Mouse (Mus musculus): ENCODE measurements around the gene Micu1. TPM values are rescaled to one million over a fixed set of nuclear protein-coding genes. Genes with fewer than 3 reads are reported as not detected.
"Not testable (repeated sequence)": the region's sequence is repeated elsewhere in the genome, so short reads cannot be mapped to it uniquely, and the experiment has no call there.

Micu1 gene
- 10 to 100 TPM; 48.7 to 53.6 TPM for total RNA-seq (2021)
- long read RNA-seq, experiment 1, partial matches to known transcripts = 10 of 15 reads
- long read RNA-seq, experiment 1, other reads (novel, unspliced or antisense) = 2 of 15 reads
- long read RNA-seq, experiment 2, partial matches to known transcripts = 10 of 17 reads
- long read RNA-seq, experiment 2, other reads (novel, unspliced or antisense) = 3 of 17 reads

DNA sequence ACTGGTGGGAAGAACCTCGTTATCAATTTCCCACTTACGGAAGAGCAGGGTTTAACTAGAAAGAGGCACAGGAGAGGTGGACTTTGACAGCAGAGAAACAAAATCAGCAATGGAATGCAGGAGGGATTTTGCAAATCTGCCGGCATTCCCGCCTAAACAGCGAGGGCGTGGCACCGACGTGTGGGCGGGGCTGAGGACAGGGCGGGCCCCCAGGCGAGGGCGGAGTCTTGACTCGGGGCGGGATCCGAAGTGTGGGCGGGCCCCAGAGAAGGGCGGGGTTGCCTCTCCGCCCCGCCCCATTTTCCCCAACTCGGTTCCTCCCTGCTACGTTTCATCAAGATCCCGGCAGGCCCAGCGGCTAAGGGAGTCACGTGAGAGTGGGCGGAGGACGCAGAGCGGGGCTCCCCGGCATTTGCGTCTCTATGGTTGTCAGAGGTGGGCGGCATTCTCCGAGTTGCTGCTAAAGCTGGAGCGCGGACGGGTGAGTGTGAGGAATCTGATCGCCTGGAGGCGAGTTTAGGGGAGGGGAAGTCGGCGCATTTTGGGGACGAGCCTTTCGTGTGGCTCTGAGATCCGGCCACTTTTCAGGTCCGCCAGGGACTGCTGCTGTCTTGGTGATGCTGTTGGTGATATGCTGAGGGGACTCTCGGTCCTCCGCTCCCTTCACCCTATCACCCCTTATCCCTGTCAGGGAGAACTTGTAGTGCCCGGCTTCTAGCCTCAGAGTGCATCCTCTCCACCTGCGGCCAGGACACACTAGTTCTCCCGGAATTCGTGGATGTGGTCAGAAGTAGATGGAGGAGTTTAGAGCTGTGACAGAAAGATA is at the start of gene Micu1:
Micu1 (plus strand) TSS at position 271 of the 826 bp plus-strand sequence.
- peak; percentile 94 for DNase-seq

DNA sequence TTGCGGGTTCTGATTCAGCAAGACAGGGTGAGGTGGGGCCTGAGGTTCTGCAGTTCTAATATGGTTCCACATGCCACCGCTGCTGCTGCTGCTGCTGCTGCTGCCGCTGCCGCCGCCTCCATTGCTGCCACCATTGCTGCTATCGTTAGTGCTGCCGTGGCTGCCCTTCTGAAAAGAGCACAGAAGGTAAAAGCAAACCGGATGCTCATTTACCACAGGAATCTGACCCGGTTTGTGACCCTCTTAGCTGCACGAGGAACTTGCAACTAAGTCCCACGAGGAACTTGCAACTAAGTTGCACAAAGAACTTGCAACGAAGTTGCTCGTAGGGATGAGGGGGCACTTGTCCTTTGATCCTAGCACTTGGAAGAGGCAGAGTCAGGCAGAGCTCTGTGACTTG is 45.5 kb upstream of the Micu1 start:
- no peak for DNase-seq

DNA sequence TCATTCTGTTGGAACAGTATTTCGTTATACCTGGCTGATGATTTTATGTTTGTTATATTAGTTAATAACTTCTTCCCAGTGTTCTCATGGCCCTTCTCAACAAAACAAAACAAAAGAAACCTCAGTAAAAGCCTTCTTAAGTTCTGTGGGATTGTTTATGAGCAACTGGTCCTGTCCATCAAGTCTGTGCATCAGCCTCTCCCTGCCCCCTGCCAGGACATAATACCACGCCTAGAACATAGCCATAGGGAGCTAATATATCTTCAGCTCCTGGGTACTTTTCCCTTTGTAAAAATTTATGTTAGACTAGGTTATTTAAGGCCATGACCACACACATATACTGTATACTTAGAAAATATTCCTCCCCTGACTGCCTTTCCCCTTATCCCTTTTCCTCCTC is 37.5 kb upstream of the Micu1 start:
- no peak for DNase-seq

DNA sequence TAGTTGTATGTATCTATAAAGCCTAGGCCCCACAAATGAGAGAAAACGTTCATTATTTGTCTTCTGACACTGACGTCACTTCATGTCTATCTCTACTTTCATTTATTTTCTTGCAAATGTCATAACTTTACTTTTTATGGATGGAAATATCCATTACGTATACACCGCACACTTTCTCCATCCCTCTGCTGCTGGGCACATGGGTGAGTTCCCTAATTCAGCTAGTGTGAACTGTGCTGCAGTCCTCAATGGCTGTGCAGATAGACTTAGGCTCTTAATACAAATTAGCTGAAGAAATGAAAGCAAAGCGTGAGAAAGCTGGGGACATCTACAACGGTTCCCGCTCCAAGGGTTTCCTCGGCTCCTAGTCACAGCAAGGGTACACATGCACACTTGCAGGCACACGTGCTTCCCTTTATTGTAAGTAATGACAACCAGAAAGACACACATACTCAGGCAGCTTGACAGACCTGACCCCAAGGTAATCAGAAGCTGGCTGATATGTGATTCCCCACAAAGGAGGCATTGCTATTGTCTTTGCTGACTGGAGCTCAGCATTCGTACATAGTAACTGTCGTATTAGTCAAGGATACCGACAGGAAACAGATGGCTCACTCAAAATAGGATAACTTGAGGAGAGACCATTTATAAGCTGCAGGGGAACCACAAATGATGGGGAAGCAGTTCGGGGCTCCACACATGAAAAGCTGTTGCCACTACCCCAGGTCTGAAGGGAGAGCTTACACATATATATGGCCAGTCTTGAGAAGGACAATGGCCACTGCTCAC is 36.6 kb upstream of the Micu1 start:
- no peak for DNase-seq

DNA sequence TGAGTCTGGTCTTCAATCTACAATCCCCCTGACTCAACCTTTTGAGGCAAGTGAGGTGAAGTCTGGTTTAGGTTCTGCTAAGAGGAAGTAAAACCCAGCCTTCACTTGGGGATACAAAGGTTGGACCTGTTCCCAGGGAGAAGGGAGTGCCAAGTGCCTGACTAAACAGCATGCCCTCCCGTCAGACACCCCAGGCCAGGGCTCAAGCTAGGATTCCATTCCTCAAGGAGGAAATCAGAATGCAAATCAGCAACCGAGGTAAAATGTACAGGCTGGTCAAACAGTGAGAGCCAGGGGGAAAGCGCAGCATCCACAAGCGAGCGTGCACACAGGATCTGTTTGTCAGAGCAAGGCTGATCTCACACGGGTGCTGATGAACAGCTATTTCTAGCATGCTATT is 34.9 kb upstream of the Micu1 start:
- DNase-seq = no peak

DNA sequence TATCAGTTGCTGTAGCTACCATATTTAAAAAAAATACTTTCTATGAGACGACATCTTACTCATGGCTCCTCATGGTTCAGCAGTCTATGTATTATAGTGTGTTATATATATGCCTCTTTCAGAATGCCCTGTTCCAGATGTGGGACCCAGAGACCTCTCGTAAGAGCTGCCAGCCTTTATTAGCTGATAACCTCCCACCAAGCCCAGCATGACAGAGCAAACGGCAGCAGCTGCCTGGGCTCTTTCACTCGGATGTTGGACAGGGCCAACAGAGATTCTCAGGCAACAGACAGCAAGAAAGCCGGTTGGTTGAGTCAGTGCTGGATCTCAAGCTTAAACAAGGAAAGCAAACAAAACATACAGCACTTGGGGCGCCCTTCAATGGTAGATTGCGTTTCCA is 33.8 kb upstream of the Micu1 start:
- DNase-seq = no peak

DNA sequence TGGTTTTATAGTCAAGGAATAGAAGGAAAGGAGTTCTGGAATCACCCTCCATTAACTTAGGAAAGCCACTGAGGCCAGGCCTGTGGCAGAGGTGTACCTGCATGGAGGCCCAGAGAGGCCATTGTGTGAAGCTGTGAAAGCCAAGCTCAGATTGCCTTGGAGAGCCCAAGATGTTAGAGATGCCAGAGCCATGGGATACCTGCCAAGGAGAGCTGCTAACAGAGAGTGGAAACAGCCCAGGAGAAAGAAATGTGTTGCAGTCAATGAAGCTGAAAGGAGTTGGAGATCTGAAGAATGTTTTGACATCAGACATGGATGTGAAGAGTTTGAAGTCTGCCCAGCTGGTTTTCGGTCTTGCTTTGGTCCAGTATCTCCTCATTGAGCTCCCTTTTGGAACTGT is 24.4 kb upstream of the Micu1 start:
- no peak for DNase-seq

DNA sequence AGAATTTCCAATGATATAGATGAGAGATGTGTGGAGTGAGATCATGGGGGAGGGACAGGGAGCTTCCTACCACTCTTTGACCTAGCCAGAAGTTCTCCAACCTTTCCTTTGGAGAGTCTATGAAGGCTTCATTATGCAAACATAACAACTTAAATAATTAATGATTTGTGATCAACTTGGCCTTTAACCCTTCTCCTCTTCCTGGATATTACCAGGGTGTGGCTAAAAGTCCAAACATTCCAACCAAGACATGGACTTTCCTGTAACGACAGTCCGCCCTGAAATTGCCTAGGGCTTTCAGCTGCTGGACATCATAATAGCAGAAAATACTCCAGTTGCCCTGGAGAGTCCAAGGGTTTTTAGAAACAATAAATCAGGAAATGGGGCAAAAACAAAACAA is 23.1 kb upstream of the Micu1 start:
- no peak for DNase-seq

DNA sequence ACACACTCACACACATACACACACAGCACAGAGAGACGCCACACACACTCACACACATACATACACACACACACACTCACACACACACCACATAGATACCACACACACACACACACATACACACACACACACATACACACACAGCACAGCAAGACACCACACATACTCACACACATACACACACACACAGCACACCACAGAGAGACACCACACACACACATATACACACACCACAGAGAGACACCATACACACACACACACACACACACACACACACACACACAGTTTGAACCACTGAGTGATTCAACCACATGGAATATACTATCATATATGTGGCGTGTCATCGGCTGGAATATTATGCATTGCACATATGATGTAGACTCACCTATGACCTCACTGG is 16.7 kb upstream of the Micu1 start:
- DNase-seq = not testable (repeated sequence)

DNA sequence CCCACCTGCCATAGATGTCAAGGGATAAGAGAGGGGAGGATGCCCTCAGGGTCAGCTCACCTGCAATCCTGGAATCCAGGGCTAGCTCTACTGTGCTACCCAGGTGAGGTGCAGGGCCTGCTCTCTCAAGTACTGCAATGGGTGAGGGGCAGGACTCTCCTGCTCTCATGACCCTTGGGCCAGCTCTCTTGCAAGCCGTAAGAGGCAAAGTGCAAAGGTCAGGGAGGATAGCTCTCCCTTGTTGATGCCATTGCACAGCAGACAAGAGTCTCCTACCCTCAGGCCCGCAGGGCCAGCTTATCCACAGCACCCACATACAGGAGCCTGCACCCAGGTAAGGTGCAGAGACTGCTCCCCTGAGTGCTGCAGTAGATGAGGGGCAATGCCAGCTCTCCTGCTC is 15.2 kb upstream of the Micu1 start:
- DNase-seq = no peak

DNA sequence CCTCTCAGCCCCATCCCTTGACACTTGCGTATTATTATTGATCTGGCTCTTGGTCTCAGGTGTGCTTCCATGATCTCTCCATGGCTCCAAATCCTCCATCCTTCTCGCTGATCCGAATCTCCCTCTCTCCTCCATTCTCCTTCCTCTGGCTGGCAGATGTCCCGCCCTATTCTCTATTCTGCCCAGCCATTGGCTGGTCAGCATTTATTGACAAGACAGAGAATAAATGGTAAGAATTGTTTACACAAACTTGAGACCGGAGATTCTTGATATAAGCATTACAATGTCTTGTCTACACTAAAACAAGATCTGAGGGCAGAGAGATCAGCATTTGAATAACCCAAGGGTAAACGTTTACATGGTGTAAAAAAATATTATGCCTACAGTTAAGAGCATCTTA is 12.4 kb upstream of the Micu1 start:
- no peak for DNase-seq

DNA sequence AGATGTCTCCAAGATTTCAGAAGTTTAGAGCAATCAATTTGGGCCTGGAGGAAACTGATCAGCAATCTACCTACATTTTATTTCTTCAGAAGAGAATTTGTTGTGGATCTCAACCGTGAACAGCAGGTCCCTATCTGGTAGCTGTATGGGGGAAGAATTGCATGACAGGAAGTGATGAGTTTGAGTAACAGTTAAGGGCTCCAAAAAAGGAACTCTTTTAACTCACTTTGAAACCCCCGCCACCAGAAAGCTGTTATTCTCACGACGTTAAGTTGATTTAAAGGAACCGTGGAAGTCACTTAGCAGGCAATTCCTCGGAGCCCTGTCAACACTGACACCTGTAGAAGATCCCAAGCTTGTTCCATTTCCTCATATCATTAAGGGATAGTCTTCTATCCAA is 9.8 kb upstream of the Micu1 start:
- no peak for DNase-seq

DNA sequence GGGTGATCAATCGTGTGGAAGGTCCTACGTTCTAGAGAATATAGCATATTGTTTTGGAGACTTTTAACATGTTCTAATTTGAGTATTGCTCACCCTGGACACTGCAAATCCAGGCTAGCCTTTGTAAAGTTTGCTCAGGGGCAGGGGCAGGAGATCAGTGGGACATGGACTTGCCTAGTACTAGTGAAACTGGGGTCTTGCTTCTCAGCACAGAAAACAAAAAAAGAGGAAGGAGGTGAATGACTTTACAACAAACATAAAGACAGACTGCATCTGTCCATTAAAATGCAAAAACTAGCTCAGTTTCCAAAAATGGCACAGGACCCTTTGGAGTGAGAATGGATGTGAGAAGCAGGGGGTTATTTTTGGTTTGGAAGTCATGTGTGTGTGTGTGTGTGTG is 8.2 kb upstream of the Micu1 start:
- DNase-seq = no peak

DNA sequence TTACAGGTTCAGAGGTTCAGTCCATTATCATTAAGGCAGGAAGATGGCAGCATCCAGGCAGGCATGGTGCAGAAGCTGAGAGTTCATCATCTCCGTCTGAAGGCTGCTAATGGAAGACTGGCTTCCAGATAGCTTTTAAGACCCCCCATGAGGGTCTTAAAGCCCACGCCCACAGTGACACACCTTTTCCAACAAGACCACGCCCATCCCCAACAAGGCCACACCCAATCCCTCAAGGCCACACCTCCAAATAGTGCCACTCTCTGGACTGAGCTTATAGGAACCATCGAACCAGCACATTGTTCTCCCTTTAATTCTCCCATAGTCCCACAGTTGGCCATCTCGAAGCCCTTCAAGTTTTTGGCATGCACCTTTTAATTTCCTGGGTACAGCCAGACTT is 2.8 kb upstream of the Micu1 start:
- DNase-seq = no peak

DNA sequence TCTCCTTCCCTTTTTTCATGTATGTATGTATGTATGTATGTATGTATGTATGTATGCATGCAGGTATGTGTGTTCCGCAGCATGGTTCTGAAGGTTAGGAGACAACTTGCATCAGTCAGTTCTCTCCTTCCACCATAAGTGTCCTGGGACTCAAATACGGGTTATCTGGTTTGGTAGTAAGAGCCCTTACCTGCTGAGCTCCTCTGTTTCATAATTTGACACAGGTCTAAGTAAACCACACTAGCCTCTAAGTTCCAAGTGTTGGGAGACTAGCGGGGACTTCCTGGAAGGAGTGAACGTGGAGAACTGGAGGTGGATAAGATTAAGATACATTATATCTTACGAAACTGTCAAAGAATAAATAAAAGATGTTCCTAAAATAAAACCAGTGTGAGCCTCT is 472 bp upstream of the Micu1 start:
- no peak for DNase-seq

DNA sequence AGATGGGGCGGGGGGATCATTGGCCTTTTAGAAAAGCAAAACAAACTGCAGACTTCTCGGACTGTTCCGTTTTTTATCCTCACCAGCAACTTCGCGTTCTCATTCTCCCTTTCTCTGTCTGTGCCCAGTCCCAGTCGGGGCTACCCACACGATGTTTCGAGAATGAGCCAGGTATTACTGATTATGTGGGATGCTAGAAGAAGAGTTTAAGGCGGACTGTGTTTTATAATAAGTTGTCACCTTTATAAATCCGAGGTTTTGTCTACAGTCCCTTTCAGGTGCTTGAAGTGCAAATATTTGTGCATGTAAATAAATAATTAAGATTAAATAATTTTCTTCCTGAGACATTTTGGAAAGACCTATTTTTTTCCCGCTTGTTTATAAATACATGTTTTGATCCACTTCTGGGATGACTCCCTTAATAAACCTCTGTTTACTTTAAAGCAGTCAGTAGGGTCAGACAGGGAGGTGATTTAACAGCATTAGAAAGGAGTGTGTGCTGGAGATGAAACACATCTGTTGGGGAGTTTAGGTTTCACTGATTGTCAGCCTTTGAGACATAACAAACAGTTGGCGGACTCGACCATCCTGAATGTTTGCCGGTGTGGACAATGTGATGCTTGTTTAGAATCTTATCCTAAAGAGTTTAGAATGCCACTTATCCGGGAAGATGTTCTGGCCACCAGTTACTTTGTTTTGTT is 933 bp downstream of the Micu1 start:
- no peak for DNase-seq

DNA sequence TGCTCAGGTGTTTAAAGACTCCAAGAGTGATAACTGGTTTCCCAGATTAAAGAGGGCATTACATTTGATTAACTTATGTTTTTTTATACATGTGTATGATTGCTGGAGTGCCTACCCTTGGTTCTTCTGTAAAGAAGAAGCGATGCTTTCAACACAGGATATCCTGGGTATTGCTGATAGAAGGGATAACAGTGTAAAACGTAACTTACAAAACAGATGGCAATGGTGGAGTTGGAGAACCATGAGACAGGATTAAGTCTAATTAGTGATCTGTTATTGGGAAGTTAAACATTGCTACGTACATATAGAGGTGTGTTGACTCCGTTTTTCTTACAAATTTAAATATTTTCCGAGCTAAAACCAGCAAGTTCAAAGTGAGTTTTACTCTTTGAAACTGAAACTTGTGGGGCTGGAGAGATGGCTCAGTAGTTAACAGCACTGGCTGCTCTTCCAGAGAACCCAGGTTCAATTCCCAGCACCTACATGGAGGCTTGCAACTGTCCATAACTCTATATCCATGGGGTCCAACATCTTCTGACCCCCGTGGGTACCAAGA is 4.8 kb downstream of the Micu1 start:
- DNase-seq = no peak

DNA sequence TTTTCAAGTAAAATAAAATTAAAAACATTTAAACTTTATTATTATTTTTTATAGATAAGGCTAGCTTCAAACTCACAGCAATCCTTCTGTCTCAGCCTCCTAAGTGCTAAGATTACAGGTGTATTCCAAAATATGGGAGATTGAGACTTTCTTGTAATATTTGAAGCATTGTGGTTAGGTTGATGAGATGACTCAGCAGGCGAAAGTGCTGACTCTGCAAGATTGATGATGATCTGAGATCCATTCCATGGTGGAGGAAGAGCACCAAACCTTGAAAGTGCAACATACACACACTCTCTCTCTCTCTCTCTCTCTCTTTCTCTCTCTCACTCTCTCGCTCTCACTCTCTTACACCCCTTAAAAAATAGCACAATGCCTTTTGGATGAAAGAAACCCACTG is 5.3 kb downstream of the Micu1 start:
- no peak for DNase-seq

DNA sequence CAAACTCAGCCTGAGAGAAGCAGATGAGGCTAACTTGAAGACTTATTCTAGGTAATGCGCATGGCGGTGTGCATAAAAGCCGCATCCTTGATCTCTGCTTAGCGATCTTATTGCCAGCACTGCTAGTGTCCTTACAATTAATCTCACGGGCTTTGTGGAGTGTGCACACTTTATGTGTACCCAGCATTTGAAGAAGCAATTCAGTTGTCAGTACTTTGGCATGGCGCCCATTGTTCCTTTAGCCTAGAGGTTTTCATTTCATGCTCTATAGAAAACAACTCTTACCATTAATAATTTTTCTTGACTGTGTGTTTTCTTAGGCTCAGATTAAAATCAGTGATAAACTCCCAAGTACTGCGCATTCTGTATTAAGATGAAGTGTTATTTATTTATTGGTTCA is 7.0 kb downstream of the Micu1 start:
- no peak for DNase-seq

DNA sequence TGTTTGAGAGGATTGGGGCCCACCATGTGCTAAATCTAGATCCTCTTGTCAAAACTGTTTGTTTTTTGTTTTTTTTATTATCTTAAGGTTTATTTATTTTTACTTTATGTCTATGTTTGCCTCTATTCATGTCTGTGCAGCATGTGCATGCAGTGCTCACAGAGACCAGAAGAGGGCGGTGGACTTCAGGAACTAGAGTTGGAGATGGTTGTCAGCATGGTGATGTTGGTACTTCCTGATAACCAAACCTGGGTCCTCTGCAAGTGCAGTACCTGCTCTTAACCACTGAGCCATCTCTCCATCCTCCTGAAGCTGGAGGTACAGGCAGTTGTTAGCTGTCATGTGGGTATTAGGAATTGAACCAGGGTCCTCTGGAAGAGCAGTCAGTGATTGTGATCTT is 8.0 kb downstream of the Micu1 start:
- no peak for DNase-seq

DNA sequence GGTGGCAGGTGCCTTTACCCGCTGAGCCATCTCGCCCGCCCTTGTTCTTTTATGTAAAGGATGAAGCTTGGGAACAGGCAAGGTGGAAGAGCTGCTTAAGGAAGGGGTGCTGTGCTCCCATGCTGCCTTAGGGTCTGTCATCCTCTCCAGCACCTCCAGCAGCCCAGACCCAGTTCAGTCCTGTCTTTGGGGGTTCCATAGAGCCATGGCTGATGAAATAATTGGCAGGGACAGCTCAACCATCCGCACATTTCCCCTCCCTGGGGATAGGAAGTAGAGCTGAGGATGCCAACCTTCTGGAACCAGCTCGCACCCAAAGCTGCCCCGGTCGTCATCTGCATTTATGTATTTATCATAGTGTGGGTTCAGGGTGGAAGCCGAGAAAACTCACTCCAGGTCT is 9.8 kb downstream of the Micu1 start:
- no peak for DNase-seq

DNA sequence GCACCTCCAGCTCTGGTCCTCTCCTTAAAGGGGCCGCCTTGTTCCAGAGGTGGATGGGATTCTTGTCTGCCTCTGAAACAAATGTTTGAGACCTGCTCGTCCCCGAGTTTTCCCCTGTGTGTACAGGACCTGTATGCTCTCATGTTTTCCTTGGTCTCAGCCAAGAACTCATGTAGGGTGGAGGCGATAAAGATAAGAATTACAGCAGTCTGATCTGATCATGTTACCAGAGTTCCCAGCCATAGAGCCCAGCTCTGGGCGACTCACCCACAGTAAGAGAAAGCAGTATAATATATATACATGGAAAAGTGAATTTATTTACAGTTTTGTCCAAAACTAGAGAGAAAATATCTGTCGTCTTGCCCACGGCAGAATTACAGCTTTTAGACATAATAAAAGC is 17.7 kb downstream of the Micu1 start:
- DNase-seq = no peak
